Mouse (Mus musculus): ENCODE results near the gene Pde8b.

The Pde8b gene

DNA sequence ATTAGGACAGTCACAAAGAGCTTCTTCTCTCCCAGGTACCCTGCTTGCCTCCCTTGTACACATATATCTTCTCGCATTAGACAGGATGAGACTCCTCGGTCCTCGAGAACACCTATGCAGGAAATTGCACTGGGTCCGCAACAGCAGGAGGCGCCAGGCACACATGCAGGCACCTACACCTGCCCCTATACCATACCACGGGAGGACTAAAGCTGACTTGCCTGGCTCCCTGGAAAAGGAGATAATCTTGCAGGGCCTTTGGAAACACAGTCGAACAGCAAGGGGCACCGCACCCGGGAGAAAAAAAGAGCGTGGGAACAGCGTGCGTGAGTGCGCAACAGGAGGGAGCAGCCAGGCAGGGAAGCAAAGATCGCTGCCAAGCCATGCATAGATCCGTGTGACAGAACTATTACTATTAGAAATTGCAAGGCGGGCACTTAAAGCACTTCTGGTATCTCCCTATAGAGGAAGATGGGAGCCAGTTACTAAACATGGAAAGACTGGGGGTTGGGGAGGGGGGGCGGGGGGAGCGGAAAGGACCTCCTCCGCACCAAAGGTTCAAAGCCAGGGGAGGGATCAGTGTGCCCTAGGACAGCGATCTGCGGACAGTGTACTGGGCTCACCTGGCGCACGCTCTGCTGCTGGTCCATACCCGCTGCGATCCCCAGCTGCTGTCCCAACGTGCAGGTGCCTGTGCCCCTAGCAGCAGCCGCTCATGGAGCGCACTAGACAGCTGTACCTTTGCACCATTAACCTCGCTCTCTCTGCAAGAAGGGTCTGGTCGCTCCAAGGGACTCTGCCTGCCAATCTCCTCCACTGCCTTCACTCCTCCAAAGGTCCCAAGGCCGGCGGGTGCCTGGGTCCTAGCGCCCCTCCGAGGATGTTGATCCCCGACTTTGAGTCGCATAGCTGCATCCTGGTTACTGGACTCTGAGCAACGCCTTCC is at the start of gene Pde8b:
Gene Pde8b, minus strand, starts transcription at position 826 of the 946 bp plus-strand sequence.
- DNase-seq (ENCODE audit: low read depth, low spot score), result peak; percentile 43

DNA sequence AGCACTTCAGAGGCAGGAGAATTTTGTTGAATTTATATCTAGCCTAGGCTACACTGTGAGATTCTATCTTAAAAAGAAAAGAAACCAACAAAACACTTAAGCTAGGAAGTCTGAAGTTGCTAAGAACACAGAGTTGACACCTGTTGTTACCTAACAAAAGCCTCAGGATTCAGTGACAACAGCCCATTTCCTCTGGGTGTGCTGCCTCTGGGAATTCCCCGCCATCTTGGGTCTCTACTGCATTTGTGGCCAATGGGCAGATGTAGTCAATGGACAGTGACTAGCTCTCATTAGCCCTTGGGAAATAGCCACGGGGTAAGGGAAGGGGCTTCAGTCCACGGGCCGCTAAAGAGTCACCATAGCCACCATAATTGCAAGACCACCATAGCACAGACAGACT is 41.8 kb upstream of the Pde8b start:
- peak; percentile 80 for DNase-seq (ENCODE audit: low read depth, low spot score)

DNA sequence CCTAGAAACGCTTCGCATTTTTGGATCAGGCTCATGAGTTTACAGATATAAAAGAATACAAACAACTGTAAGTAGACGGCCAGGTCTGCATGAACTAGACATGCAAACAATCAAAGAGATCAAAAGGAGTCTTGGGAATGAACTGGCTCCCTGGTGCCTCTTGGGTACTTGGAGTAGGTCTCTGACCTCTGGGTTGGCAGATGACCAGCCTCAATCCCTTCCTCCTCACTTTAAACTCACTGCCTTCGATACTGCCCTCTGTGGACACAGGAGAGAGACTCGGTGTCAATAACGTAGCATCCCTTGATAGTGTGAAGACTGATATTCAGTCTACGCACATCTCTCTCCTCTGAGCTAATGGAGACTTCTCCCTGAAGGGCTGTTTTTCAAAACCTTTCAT is 37.9 kb upstream of the Pde8b start:
- no peak for DNase-seq (ENCODE audit: low read depth, low spot score)

DNA sequence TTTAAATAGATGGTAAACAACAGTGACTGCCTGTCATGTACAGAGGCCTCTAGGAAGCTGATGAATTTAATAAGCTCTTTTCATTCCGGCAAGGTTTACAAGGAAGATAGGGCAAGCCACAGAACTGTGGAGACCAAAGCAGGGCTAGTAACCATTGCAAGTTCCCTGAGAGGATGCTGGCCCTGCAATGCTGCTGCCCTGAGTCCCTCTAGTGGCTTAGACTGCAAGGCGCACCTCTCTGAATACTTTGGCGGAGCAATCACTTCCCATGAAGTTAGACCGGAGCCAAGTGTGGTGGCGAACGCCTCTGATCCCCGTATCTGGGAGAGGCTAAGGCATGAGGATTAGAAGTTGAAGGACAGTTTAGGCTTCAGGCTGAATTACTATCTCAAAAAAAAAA is 36.9 kb upstream of the Pde8b start:
- peak; percentile 82 for DNase-seq (ENCODE audit: low read depth, low spot score)

DNA sequence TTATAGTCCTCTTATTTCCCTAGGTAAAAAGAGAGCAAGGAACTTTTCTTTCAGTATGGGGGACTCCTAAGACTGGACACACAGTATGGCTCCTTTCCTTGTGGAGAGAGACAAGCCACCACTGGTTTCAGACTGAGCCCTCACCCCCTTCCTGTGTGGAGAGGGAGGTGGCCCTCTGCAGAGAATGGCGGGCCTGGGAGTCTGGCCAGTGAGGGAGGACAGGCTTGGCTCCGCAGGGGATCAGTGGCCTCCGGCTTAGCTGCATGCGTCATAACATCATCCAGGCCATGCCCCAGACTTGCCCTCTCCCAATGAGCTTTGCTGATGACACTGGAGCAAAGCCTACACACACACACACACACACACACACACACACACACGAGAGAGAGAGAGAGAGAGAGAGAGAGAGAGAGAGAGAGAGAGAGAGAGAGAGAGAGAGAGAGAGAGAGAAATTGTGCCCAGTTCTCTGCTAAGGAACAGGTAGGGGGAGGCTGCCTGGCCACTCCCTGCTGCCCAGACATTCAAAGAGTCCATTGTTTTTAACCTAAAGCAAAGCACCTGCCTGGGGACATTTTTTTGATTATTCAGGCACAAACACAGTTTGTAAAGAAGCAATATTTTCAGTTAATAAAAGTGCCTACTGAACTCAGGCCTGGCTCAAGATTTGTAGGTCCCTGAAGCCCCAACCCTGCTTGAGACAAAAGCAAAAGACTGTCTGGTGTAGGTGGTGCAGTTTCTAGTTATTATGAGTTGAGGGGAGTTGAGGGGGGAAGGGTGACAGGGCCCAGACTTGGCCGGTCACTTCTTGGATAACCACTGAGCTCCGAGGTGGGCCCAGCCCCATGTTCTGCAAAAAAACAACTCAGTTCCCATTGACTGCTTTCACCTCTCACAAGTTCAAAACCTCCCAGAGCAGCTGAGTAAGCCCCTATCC is 31.9 kb upstream of the Pde8b start:
- no peak for DNase-seq (ENCODE audit: low read depth, low spot score)

DNA sequence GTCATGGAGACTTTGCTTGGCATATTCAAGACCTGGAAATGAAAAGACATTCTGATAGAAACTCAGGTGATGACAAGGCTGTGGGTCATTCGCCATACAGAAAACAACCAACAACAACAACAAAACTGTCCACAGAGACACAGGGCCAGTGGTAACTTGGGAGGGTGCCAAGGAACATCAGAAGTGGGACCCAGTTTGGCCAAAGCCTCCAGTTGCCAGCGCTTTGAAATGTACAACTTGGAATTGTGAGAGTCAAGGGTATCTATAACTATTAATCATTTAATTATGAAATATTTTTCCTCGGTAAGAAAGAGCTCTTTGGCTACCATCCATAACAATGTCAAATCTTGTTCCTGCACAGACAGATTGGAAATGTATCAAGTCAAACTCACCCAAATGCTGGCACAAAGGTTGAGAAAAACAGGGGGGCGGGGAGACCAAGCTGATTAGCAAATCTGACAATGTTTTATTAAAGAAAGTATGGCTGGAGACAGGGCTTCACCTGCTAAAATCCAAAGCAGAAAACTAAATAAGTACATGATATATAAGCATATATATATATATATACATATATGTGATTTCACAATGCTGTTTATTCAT is 28.4 kb upstream of the Pde8b start:
- DNase-seq (ENCODE audit: low read depth, low spot score), result no peak

DNA sequence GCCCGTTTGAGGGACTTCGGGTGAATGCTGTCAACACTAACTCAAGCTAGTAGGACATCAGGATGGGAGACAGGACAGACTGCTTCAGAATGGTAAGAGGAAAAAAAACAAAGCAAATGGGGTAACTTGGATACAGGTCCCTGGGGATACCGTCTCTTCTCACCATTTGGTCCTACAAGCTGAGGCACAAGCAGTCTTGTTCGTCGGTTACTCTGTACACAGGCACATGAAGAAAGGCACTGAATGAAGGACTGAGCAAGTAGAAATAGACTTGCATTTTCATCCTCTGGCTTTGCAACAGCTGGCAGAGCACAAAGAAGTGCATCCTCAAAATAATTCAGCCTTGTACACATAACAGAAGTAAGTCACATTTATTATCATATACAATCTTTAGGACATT is 14.6 kb upstream of the Pde8b start:
- no peak for DNase-seq (ENCODE audit: low read depth, low spot score)

DNA sequence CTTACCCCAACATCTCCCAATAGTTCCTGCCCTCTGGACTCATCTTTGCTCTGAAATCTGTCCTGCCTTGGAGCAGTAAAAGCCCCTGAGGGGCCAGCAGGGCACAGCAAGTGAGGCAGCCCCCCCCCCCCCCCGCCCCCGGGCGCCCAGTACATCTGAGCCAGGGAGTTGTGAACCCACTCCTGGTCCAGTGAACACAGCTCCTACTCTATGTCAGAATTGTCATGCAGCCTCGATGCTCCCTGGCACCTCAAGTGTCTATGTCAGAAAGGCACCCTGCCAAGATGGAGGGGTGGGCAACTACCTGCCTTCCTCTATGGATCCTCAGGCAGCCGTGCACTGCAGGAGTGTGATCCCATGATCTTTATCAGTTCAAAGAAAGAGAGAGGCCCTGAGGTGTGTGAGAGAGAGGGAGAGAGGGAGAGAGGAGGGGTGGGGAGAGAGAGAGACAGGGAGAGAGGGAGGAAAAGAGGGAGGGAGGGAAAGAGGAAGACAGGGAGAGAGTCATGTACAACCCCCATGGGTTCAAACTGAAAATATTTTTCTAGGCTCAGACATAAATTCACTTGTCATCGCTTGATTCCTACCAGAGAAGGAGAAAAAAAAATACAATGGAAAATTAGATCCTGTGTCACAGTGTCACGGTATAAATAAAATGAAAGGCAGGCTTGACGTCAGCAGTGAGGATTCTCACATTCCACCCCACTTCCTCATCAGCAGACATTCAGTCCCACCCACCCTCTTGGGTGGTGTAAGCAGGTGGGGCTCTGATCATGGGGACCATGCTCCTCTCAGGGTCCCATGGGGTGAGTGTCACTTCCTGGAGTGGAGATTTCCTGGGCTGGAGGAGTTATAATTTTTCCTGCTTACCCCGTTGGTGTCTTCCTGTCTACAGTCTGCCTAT is 11.0 kb upstream of the Pde8b start:
- no peak for DNase-seq (ENCODE audit: low read depth, low spot score)

DNA sequence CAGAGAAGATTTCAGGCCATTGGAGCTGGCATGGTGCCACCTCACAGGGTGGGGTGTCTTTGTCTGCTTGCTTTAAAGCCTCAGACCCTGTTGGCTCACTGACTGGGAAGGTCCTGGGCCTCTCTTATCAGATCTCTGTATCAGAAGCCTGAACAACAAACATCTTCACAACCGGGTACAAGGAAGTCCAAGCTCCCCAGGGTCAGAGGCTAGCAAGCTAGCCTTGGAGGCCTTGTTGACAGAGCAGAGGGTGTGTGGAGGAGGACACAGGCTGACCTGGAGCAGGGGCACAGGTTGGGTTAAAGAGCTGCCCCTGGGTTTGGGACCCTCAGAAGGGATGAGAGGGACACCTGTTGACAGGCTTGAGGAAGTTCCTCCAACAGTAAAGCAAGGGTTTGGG is 10.3 kb upstream of the Pde8b start:
- no peak for DNase-seq (ENCODE audit: low read depth, low spot score)

DNA sequence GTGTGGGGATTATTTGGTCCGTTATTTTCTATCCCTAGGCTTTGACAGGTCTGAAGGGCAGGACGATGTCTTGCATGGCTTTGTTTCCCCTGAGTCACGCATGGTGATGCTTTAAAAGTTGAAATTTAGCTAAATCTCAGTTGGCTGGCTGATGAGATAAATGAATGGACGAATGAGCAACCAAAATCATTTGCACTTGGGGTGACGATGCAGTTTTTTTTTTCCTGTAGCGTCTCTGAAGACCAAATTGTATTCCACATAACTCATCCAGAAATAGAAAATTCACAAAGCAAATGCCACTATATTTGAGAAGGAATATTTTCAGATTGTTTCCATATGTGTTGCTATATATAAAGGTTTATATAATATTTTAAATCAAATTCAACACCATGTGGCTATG is 6.9 kb upstream of the Pde8b start:
- no peak for DNase-seq (ENCODE audit: low read depth, low spot score)

DNA sequence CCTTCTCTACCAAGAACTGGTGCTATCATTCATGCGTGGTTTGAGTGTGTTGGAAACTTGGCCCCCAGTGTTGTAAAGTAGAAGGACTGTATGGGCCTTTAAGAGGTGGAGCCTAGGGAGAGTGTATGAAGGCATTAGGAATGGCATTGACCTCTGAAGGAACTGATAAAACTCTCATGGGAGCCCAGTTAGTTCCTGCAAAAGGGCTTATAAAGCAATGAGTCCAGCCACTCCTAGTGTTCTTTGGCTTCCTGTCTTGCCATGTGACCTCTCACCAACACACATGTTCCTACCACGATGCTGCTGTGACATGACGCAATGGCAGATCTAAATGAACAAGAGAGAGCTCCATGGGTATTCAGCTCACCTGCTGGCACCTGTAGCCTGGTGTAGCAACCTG is 4.9 kb upstream of the Pde8b start:
- no peak for DNase-seq (ENCODE audit: low read depth, low spot score)

DNA sequence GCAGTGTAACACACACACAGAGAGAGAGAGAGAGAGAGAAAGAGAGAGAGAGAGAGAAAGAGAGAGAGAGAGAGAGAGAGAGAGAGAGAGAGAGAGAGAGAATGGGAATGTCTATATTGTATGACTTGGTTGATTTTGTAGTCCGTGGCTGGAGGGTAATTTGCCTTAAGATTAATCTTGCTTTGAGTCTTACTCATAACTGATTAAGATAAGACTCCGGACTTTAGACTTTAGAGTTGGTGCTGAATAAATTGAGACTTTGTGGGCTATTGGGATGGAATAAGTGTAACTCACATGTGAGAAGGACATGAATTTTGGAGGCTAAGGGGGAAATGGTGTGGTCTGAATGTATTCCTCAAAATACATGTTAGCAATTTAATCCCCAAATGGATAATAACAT is 7.1 kb downstream of the Pde8b start:
- no peak for DNase-seq (ENCODE audit: low read depth, low spot score)

DNA sequence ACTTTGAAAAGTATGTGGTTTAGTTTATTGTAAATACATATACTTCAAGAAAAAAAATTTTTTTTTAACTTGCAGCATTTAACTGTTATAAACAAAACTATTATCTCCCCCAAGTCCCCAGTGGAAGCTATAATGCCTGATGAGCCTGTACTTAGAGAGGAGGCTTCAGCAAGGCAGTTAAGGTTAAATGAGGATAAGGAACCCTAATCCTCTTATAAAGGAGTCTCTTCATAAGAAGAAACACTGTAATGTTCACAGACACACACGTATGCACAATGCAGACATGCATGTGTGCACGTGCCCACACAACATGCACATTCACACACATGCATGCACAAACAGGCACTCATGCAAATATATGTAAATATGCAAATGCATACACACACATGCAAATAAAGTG is 12.6 kb downstream of the Pde8b start:
- no peak for DNase-seq (ENCODE audit: low read depth, low spot score)

DNA sequence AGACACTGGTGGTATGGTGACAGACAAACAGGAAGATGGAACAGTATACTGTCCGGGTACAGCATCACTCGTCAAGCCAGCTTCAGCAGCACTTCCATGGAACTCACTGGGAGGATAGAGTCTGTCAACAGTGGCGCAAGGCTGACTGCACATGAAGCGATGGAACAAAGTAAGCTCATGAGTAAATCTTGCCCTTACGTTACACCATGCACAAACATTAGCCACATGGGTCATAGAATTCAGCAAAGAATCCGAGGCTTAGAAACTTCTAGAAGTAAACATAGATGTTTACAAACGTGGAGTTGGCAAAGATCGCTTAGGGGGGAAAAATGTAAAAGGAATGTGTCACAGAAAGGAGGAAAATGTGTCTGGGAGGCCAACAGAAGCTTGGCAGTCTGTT is 14.9 kb downstream of the Pde8b start:
- no peak for DNase-seq (ENCODE audit: low read depth, low spot score)

DNA sequence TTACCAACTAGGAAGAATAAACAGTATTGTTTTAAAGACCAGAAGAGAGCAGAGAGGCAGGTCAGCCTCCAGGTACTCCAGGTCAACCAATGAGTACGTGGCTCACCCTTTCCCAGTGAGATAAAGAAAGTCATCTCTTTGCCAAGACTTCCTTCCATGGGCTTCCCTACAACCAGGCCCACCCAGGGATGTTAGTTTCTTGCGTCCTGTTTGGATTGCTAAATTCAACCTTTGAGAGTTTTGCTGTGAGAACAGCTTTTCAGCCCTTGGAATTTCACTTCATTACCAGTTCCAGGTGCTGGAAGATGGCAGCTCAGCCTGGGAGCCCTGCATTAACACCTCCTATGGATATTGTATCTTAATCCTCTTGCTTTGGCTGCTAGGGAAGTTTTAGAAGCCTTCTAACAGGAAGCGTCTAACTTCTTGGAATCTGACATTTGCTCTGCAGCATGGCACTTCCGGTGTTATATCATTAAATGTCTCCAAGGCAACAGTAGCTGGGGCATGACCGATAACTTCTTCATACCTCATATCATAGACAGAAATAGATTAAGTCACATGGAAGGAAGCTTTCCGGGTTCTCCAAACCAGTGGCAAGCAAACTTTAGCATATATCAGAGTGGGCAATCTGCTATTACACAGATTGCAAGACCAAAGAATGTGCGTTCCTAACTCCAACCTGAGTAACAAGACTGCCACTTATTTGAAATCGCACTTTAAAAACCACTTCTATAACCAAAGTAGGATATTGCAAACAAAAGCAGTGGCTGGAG is 18.6 kb downstream of the Pde8b start:
- no peak for DNase-seq (ENCODE audit: low read depth, low spot score)

DNA sequence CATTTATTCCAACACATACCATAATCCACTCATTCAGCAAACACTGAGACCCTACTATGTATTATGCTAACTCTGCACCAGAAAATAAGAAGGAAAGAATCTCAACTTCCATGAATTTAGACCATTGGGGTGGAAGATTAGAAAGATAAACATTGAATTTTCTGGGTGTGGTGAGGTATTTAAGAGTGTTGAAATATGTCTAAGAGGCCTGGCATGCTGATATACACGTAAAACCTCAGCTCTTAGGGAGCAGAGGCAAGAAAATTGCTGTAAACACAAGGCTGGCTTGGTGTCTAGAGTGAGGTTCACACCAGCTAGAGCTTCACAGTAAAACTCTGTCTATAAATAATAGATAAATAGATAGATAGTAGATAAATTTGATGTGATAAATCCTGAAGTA is 19.8 kb downstream of the Pde8b start:
- no peak for DNase-seq (ENCODE audit: low read depth, low spot score)

DNA sequence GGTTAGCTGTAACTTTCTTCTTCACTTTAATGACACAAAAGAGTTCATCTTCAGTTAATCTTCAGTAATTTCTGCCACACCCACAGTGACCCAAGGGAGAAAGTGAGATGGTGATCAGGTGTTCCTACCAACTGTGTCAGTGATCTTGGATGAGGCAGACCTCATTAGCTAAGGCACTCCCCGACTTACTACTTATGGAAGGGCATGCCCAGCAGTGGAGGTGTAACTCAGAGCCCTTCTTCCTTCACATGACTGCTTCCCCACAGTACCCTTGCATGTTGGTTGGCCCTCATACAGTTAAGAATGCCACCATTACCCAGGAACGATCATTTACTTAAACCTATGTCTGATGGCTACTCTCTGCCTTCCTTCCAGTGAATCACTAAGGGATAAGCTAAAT is 25.6 kb downstream of the Pde8b start:
- no peak for DNase-seq (ENCODE audit: low read depth, low spot score)

DNA sequence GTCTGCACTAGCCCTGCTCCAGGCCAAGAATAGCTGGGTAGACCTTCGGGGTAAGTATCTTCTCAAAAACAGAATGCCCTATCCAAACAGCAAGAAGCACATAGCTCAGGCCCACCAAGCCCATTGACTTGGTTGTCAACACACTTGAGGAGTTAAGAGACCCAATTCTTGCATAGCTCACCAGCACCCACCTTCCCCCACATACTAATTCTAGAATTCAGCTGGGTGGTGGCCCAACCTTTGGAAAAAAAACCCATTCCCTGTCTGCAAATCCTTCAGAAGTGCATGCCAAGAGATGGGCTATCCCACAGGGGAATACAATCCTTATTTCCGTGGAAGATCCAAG is 26.7 kb downstream of the Pde8b start:
- no peak for DNase-seq (ENCODE audit: low read depth, low spot score)

DNA sequence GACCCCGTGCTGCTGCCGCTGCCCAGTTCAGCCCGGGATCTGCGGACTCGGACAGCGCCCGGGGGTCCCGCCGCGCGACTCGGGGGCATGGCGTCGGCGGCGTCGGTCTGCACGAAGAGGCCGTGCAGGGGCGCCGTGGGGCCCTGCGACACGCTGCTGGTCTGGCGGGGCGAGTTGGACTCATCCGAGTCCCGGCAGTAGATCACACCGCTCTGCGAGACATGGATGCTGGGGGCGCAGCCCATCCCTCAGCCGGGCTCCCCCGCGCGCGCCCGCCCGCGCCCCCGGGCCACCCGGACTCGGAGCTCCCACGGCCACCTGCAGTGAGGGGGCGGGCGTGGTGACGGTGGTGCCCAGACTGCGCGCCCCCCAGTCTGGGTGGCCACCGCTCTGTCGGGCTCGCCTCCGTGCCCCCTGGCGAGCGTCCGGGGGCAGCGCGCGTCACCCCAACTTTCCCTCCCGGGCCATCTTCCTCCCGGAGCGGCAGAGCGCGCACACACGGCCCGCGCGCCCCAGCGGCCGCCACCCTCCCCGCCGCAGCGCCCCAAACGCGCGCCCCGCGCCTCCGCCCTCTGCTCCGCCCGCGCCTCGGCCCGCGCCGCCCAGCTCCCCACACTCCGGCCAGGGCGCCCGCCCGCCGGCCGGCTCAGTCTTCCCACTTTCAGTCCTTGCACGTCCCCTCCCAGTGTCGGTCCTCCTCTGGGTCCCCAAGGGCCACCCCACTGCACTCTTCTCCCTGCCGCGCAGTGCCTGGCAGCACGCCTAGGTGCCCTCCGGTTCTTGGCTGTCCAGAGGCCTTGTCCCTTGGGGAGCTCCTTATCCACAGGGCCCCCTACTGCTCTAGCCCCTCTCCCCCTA is 27.3 kb downstream of the Pde8b start:
- DNase-seq (ENCODE audit: low read depth, low spot score), result peak; percentile 39
